Mouse (Mus musculus): ENCODE measurements around the gene Atp5b. TPM values are rescaled to one million over a fixed set of nuclear protein-coding genes. Genes with fewer than 3 reads are reported as not detected.
"Not testable (repeated sequence)": the region's sequence is repeated elsewhere in the genome, so short reads cannot be mapped to it uniquely, and the experiment has no call there.

Atp5b gene
- polyA plus RNA-seq, 1 experiment: 1,632 TPM

- TF ChIP-seq CTCF (IDR thresholded peaks at IDR 0.05; ENCODE audit: insufficient read depth, low read length): no peak
- no peak for TF ChIP-seq POLR2A (IDR thresholded peaks at IDR 0.05; ENCODE audit: borderline replicate concordance, extremely low read depth, low read depth, low read length)
- WGBS: 87% methylated on average over 6 of the region's 6 CpGs
- H3K4me1 ChIP-seq (ENCODE audit: control insufficient read depth, insufficient read depth, low read length): peaks cover 17% of the 10 kb centered on the region
- DNase-seq: no peak
- no peak overlapping the region for H3K4me3 ChIP-seq (replicated peaks; ENCODE audit: extremely low read depth, low read depth, low read length)
These were observed 20.7 kb upstream of the Atp5b start for GRCm38 (mm10) chr10:128062221-128062989.

GRCm38 (mm10) chr10:128066072-128066471 is 17.0 kb upstream of the Atp5b start:
- H3K4me1 ChIP-seq (ENCODE audit: control insufficient read depth, insufficient read depth, low read length): peaks cover 11% of the 10 kb centered on the region; the same call in 1 of the 2 replicates
- H3K4me3 ChIP-seq (replicated peaks; ENCODE audit: extremely low read depth, low read depth, low read length): no peak overlapping the region
- DNase-seq: no peak
- no peak for TF ChIP-seq POLR2A (IDR thresholded peaks at IDR 0.05; ENCODE audit: borderline replicate concordance, extremely low read depth, low read depth, low read length)
- WGBS: 54% methylated on average over 5 of the region's 5 CpGs

GRCm38 (mm10) chr10:128069201-128069600 is 13.9 kb upstream of the Atp5b start:
- no peak for DNase-seq
- WGBS: 65% methylated on average over 4 of the region's 4 CpGs

GRCm38 (mm10) chr10:128070432-128070831 is 12.6 kb upstream of the Atp5b start:
- 94% methylated on average over 2 of the region's 2 CpGs for WGBS
- not testable (repeated sequence) for H3K4me3 ChIP-seq (replicated peaks; ENCODE audit: extremely low read depth, low read depth, low read length); H3K4me1 ChIP-seq (ENCODE audit: control insufficient read depth, insufficient read depth, low read length); DNase-seq

More at GRCm38 (mm10) chr10:128069201-128069600, 13.9 kb upstream of the Atp5b start:
- no peak for TF ChIP-seq POLR2A (IDR thresholded peaks at IDR 0.05; ENCODE audit: borderline replicate concordance, extremely low read depth, low read depth, low read length)
- TF ChIP-seq CTCF (IDR thresholded peaks at IDR 0.05; ENCODE audit: insufficient read depth, low read length): no peak
- H3K4me1 ChIP-seq (ENCODE audit: control insufficient read depth, insufficient read depth, low read length): peaks cover 11% of the 10 kb centered on the region; the same call in 1 of the 2 replicates
- H3K4me3 ChIP-seq (replicated peaks; ENCODE audit: extremely low read depth, low read depth, low read length): no peak overlapping the region

- H3K4me1 ChIP-seq (ENCODE audit: control insufficient read depth, insufficient read depth, low read length); DNase-seq; H3K4me3 ChIP-seq (replicated peaks; ENCODE audit: extremely low read depth, low read depth, low read length): not testable (repeated sequence)
- 83% methylated on average over 5 of the region's 5 CpGs for WGBS
These were observed 4.8 kb upstream of the Atp5b start for GRCm38 (mm10) chr10:128078269-128078668.

GRCm38 (mm10) chr10:128080496-128080895 is 2.6 kb upstream of the Atp5b start:
- Histone ChIP-seq H3K4me3 (replicated peaks; ENCODE audit: extremely low read depth, low read depth, low read length) (no peak overlapping the region), H3K4me1 (ENCODE audit: control insufficient read depth, insufficient read depth, low read length) (peaks cover 3% of the 10 kb centered on the region)
- no peak for TF ChIP-seq CTCF (IDR thresholded peaks at IDR 0.05; ENCODE audit: insufficient read depth, low read length)
- no peak for TF ChIP-seq POLR2A (IDR thresholded peaks at IDR 0.05; ENCODE audit: borderline replicate concordance, extremely low read depth, low read depth, low read length)
- DNase-seq: no peak
- 32% methylated on average over 1 of the region's 1 CpGs for WGBS

GRCm38 (mm10) chr10:128081807-128082476 is 1.1 kb upstream of the Atp5b start:
- no peak for TF ChIP-seq POLR2A (IDR thresholded peaks at IDR 0.05; ENCODE audit: borderline replicate concordance, extremely low read depth, low read depth, low read length)
- TF ChIP-seq CTCF (IDR thresholded peaks at IDR 0.05; ENCODE audit: insufficient read depth, low read length): no peak
- DNase-seq: no peak
- Histone ChIP-seq H3K4me3 (replicated peaks; ENCODE audit: extremely low read depth, low read depth, low read length) (no peak overlapping the region), H3K4me1 (ENCODE audit: control insufficient read depth, insufficient read depth, low read length) (peaks cover 3% of the 10 kb centered on the region)
- 37% methylated on average over 6 of the region's 6 CpGs for WGBS

- WGBS: 9% methylated on average over 9 of the region's 9 CpGs
- peak overlapping the region; percentile 90 for H3K4me3 ChIP-seq (replicated peaks; ENCODE audit: extremely low read depth, low read depth, low read length)
- DNase-seq: no peak
- peaks cover 3% of the 10 kb centered on the region for H3K4me1 ChIP-seq (ENCODE audit: control insufficient read depth, insufficient read depth, low read length)
- no peak for TF ChIP-seq POLR2A (IDR thresholded peaks at IDR 0.05; ENCODE audit: borderline replicate concordance, extremely low read depth, low read depth, low read length)
- no peak for TF ChIP-seq CTCF (IDR thresholded peaks at IDR 0.05; ENCODE audit: insufficient read depth, low read length)
These were observed 630 bp upstream of the Atp5b start for GRCm38 (mm10) chr10:128082477-128082808.

- WGBS: 0% methylated on average over 22 of the region's 22 CpGs
- Histone ChIP-seq H3K4me1 (ENCODE audit: control insufficient read depth, insufficient read depth, low read length) (peaks cover 3% of the 10 kb centered on the region), H3K4me3 (replicated peaks; ENCODE audit: extremely low read depth, low read depth, low read length) (peak overlapping the region; percentile 88)
- DNase-seq: no peak
- TF ChIP-seq POLR2A (IDR thresholded peaks at IDR 0.05; ENCODE audit: borderline replicate concordance, extremely low read depth, low read depth, low read length): no peak
- no peak for TF ChIP-seq CTCF (IDR thresholded peaks at IDR 0.05; ENCODE audit: insufficient read depth, low read length)
These were observed 615 bp downstream of the Atp5b start for GRCm38 (mm10) chr10:128083688-128084087.

- no peak for TF ChIP-seq POLR2A (IDR thresholded peaks at IDR 0.05; ENCODE audit: borderline replicate concordance, extremely low read depth, low read depth, low read length)
- TF ChIP-seq CTCF (IDR thresholded peaks at IDR 0.05; ENCODE audit: insufficient read depth, low read length): no peak
- Histone ChIP-seq H3K4me3 (replicated peaks; ENCODE audit: extremely low read depth, low read depth, low read length) (peak overlapping the region; percentile 88), H3K4me1 (ENCODE audit: control insufficient read depth, insufficient read depth, low read length) (peaks cover 3% of the 10 kb centered on the region)
- DNase-seq: no peak
- under 1% methylated on average over 3 of the region's 3 CpGs for WGBS
These were observed 1.1 kb downstream of the Atp5b start for GRCm38 (mm10) chr10:128084160-128084559.

Measured in lung, adult 2 months (tissue).